Mouse (Mus musculus) layer of hippocampus, adult 11-12 months (tissue): ENCODE measurements around the gene Ccdc93.

Source experiments
- DNase-seq: peaks from one replicate; pipeline ENCODE4 v3.0.0; 2022; ENCODE audit warnings: low spot score

The Ccdc93 gene

DNA sequence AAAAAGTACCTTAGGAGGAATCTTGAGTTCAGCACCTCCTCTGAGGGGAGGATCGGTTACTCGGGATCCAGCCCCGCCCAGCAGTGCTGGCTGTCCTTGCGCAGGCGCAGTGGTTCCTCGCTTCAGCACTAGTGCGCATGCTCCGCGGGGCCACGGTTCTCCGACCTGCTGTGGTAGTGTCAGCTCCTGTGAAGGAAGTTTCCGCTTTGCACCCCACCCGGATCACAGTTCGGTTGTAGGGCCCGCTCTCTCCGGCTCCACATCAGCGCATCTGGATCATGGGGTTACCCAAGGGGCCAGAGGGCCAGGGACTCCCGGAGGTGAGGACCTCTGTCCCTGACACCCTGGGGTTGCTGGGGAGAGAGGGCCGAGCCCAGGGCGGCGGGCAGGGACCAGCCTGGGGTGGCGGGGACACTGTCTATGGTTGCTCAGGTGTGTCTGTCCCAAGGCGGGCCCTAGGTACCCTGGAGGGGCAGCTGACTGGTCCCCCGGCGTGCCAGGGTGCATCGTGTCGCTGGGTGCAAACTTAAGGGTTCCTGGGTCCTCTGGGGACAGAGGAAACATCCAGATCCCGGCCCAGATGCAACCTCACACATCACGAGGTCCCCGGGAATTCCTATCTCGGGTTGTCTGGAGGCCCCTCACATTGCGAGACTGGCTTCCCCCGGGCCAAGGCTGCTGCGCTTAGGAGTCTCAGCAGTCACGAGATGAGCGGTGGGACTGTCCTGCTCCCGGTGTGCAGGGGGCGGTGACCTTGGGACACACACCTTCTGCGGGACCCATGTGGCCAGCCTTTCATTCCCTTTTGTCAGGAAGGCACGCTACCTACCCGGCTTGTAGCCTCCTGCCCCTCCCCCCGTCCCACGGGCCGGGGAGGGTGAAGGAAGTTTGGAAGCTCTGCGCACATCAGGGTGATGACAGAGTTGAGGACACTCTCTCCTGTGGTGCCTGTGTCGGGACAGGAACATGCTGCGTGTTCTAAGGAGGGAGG, at the start of gene Ccdc93:
TSS of gene Ccdc93 (plus strand) at position 112 of the 991 bp plus-strand sequence.
- DNase-seq = peak; percentile 98

DNA sequence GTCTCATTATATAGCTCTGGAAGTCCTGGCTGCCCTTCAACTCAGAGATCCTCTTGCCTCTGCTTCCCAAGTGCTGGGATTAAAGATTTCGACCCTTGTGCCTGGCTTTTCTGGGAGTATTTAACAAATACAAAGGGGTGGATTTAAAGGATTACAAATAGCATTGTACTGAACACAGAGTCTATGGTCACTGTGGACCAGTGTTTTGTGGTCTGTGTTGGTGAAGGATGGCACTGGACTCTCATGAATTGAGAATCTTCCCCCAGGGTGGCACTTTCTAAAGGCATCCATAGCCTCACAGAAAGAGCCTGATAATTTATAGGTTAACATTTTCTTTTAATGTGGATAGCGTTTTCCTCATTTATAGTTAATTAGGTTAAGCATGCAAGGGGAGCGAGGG, 49.3 kb upstream of the Ccdc93 start:
- no peak for DNase-seq

DNA sequence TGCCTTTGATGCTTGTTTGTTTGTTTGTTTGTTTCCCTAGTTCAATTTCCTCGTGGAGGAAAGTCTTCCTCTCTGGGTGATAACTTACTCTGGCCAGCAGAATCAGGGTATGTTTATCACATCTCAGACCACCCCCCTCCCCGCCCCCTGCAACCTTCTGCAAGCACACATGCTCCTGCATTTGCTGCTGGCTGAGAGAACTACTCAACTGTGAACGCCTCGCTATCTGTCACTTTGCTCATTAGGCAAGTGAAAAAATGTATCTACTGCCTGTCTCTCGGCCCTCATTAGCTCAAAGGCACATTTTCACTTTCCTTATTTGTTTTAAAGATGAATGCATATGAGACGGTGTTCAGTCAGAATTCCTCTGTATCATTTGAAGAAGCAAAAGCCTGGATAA, 42.5 kb upstream of the Ccdc93 start:
- DNase-seq = no peak

DNA sequence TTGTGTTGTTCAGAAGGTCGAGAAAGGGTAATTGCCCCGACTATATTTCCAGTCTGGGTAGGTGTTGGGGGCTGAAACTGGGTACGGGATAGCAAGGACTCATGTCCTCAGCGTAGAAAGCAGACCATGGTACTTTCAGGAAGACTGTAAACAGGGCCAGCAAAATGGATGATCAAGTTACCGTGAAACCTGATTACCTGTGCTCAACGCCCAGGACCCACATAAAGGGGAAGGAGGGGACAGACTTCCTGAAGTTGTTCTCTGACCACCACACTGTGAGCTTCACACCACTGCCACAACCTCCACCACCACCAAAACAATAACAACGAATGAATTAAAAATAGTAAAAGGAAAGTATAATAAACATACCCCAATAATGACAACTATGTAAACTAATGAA, 42.1 kb upstream of the Ccdc93 start:
- no peak for DNase-seq

DNA sequence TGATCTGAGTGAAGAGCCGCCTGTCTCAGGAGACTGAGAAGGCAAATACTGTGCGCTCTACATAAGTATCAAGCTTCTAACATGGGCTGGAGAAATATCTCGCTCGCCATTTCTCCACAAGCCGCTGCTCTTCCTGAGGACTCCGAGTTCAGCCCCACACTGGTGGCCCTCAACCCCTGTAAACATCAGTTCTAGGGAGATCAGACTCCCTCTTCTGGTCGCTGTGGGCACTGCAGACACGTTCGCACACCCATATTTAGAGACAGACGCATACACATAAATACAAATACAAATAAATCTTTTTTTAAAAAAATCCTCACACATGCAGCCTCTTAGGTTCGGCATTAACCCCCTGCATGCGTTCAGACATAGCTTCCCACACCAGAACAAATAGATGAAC, 41.3 kb upstream of the Ccdc93 start:
- no peak for DNase-seq

DNA sequence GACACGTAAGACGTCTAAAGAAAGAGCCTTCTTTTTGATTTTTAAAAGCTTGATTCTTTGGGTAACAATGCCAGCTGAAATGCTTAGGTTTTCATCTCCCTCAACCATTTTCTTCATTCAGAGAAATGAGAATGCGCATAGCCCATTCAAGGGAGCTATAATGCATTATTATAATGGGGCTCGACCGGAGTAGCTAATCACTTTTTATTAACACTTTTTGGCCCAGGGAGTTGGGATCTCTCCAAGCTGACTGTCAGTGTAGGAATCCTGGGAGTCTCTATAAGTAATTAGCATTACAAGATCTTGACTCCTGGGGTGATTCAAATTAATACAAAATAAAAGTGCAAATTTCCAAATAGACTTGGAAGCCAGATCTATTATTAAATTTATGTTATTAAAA, 40.8 kb upstream of the Ccdc93 start:
- no peak for DNase-seq

DNA sequence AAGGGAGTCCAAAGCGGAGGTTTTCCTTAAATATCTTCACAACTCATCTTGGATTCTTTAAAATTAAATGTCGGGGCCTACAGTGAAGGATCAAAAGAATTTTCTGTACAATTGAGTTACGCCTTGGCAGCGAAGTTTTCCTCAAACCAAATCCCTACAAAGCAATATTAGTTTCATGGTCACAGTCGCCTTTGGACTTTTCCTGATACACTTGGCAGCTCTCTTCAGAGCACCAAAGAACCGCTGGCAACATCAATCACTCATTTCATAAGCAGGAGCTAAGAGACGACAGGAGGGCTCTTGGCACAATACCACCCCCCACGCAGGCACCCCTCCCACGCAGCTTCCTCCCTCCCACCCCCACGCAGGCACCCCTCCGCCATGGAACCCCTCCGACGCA, 40.4 kb upstream of the Ccdc93 start:
- DNase-seq = no peak

DNA sequence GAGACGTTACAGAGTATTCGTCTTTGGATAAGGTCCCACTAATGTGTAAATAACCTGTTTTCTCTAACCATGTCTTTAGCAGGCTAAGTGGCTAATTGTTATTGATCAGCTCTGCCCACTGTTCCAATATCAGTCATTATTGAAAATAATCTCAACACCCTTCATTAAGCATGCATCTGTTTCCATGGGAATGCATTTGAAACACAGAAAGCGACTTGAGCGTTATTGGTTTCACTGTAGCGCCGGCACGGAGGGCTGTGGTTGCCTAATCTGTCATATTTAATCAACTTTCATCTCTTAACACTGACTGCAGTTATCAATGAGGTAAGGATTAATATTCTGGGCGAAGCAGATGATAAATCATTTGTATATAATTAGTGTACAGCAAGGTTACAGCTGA, 40.0 kb upstream of the Ccdc93 start:
- DNase-seq = no peak

DNA sequence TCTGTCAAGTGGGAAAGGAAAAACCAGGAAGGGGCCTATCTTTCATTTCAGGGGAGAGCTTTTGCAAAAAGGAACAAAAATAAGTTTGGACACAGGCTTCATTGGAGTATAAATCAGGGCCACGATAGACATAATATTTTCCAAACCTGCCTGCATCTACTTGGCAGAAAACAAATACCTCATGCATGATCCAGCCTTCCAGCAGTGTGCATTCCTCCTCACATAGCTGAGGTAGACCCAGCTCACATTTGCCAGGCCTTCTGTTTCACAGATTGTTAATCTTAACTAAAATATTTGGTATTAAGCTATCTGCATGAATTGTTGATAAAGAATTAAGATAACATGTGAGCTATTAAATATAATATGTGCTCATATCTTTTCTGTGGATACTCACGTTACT, 37.7 kb upstream of the Ccdc93 start:
- DNase-seq = no peak

DNA sequence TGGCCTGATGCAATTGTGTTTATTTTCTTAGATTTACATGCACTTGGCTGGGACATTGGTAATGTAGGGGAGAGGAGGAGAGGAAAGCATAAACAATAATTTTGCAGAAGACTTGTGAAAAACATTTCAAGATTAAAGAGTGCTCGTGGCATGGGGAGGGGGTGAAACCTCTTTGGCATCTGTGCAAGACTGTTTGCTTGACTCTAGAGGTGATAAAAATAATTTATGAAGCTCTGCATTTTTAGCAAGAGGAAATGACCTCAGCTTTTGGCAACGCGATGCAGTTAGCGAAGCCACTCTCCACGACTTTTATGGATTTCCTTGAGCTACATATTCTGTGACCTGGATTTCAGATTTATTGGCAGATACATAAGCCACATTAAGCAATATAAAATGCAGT, 36.1 kb upstream of the Ccdc93 start:
- DNase-seq = no peak

DNA sequence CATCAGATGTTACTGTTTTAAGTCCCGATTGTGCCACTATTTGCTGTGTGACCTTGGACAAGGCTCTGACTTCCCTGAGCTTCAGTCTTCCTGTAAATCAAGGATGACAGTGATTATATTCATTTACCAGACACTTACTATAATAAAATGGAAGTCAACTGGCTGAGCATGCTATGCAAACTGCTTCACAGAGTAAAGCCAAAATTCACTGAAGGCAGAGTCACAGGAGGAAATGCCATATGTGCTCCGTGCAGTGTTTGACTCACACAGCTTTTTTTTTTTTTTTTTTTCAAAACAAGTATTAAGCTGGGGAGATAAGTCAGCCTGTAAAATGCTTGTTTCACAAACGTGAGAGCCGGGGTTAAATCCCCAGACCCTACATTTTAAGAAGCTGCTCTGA, 34.3 kb upstream of the Ccdc93 start:
- DNase-seq = no peak

DNA sequence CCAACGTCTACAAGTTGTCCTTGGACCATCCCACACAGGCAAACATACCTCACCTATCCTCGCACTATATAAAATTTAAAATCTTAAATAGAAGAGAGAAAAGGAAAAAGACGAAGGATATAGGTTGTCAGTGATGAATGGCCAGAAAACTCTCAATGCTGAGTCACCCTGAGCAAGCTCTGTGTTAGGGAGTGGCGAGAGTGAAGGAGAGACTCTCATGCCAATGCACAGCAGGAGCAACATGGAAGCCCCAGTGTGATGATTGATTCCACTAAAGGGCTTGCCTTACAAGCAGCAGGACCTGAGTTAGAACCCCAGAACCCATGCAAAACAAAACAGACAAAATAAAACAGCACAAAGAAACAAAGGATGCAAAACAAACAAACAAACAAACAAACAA, 32.6 kb upstream of the Ccdc93 start:
- DNase-seq = no peak

DNA sequence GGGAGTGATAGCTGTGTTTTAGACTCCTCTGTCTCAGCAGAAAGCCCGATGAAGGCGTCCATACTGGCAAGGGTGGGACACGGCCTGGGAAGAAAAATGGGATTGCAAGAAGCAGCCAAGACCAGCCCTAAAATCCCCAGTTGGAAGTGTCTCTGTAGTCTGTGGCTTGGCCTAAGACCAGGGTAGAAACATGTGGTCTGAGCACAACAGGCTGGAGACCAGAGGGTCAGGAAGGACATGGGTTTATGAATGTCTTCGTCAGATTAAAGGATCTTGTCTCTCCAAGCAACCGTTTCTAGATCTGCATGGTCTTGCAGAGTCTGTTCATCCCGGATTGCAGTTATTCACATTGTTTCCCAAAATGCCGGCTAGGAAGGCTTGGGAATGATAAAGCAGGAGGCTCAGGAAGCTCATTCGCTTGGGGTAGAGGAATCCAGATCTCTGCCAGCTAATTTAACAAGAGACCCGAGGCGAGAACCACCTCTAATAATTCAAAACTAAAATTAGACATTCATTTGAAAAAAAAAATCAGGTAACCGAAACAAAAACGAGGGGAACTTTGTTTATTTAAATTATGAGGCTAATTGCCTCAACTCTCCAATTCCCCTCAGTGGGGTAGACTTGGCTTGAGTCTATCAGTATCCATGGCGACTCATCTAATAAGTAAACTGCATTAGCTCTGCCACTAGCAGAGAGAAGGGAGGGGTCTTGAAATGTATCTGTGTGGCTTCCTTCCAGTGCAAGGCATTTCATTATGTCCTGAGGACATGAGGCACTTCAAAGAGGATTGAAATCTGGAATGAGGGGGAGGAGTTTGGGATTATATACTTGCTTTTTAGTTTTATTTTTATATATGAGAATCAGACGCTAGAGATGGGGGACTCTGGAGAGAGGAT, 31.6 kb upstream of the Ccdc93 start:
- DNase-seq = no peak

DNA sequence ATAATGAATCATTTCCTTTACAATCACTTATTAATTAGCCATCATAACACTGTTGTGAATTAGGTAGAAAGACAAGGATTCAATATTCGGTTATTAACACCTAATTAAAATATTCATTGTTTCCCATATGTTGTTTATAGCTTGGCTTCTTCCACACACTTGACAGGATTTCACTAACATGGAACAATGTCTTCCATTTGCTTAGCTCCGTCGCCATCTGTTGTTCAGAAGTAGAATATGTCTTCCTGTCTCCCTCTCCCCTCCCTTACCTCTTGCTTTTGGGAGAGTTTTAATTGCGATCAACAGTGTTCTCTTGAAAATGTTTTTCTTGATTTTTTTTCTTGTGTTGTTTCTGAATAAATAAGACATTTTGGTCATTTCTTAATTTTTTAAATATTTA, 30.6 kb upstream of the Ccdc93 start:
- peak; percentile 37 for DNase-seq

DNA sequence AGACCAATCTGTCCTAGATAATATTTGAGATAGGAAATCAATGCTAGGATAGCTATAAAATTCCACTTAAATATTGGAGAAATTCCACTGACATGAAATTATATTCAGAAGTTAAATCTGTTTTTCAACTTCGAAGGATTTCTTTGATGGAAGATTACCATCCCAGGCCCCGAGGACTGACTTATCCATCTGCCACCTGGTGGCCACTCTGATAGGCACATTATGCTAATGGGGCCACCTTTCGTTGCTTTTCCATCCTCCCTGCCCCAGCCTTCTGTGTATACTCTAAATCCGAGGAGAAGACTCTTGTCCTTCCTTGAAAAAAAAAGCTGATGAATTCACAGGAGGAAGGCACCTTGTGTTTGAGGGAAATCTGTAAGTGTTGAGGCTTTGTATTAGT, 11.8 kb upstream of the Ccdc93 start:
- no peak for DNase-seq

DNA sequence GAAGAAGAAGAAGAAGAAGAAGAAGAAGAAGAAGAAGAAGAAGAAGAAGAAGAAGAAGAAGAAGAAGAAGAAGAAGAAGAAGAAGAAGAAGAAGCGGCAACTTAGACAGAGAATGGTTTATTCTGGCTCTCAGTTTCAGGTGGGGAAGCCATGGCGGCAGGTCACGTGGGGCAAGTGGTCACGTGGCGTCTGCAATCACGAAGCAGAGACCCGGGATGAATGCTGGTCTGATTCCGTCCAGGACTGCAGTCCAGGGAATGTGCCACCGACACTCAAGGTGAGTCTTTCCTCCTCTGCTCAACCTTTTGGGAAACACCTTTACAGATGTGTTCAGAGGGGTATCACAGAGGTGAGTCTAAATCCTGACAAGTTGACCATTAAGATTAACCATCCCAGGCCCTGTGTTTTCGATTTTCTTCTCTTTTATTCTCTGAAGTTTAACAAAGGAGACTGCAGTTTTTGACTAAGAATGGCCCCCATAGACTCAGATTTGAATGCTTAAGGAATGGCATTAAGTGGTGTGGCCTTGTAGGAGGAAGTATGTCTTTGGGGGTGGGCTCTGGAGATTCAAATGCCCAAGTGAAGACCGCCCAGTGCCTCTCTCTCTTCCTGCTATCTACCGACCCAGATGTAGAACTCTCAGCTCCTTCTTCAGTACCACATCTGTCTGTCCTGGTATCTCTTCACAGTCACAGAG, 11.1 kb upstream of the Ccdc93 start:
- no peak for DNase-seq

DNA sequence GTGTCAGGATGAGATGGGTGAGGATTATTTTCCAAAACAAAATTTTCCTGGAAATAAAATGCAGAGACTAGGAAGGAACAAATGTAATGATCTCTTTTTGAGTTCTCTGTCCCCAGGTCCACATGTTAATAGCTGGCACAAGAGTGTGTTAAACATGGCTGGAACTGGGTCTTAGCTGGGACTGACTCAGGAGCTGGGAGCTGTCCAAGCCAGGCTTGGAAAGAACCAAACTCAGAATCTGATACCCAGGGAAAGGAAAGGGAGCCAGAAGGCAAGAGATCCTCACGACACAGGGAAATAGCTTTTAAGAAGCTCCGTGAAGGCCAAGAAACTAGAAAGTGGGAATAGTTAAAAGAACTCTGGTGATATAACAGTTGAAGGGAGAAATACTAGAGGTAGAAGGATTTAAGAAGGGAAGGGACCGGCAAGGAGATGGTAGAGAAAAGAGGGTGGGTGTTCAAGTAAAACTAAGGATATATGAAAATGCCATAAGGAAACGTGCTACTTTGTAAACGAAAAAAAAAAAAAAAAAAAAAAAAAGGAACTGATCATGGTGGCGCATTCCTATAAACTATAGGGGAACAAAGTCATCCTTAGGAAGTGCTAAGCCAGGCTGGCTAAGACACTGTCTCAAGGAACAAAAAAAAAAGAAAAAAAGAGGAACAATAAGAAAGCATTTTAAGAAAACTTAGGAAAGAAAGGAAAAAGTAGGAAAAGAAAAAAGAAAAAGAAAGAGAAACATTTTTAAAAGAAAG, 489 bp upstream of the Ccdc93 start:
- no peak for DNase-seq

DNA sequence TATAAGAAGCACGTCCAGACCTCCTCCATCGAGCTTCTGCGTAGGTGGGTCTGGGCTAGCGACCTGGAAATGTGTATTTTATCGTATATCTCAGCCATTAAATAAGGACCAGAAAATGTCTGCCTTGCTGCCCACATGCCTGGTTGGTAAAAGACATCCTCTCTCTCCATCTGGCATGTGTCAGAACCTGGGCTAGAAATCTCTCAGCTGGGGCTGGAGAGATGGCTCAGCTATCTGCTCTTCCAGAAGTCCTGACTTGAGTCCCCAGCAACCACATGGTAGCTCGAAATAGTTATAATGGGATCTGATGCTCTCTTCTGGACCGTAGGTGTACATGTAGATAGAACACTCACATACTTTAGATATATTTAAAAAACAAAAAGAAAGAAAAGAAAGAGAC, 5.1 kb downstream of the Ccdc93 start:
- DNase-seq = no peak

DNA sequence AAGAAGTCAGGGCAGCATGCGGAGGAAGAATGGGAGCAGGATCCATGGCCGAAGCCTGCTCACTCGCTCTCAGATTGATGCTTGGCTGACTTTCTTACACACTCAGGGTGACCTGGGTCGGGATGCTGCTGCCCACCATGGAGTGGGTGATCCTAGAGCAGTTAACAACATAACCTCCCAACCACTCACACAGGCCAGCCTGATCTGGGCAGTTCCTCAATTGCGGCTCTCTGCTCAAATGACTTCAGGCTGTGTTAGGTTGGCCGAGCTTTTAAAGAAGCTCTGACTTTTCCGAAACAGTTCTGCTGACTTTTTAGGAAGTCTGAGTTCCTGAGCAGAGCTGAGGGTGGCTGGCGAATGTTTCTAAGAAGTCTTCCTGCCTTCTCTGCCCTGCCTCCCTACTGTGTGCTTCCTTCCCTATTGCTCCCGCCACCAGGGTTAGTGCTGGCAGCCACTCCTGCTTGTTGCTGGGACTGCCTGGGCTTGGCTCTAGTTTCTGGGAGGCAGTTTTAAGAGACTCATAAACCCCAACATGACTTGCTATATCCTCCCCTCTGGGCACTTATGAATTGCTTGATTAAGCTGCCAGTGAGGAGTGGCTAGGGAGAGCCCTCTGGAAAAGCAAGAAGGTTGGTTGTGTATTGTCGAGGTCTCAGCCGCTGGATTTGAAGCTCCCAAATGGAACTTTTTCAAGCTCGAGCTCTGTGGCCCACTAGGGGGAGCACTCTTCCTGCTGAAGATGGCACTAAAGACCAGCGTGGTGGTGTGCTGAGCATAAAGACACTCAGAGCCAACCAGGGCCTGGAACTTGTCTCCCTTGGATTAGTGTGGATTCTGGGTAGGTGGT, 9.9 kb downstream of the Ccdc93 start:
- DNase-seq = peak; percentile 84

DNA sequence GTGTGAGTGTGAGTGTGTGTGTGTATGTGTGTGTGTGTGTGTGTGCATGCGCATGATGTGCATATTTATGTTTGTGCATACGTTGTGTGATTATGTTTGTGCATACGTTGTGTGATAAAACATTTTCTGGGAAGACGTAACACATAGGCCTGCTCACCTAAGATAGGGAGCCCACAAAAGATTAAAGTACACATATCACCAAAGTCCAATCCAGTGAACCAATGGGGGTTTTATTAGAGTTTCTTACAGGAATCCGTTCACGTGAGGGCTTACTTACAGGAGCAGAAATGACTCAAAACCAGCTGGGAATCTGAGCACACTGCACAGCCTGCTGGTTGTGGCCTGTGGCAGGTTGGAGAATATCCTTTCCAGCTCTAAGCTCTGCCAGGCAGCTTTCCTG, 13.3 kb downstream of the Ccdc93 start:
- no peak for DNase-seq

DNA sequence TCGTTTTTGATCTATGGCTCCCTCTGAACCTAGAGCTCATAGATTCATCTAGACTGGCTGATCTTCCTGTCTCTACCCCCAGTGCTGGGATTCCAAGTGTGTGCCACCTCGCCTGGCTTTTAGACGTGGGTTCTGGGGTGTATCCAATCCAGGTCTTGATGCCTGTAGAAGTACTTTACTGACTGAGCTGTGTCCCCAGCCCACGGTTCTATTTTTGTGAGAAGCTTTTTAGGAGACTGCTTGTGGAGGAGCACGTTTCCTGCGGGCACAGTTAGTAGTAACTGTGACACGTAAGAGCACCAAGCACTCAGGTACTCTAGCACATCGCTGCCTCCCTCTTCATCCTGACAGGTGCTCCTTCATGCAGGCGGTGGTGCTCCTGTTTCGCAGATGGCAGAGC, 16.4 kb downstream of the Ccdc93 start:
- DNase-seq = no peak
